Mouse (Mus musculus) adipocyte (in vitro differentiated cells): Measurements from ENCODE around the gene Gm8857.
"Not testable (repeated sequence)": the region's sequence is repeated elsewhere in the genome, so short reads cannot be mapped to it uniquely, and the experiment has no call there.

Experiments
- DNase-seq: peaks from one replicate; pipeline ENCODE4 v3.0.0-alpha.2; 2016; ENCODE audit warnings: low spot score

Gene Gm8857

GRCm38 (mm10) chr5:10947505-10947904, at the start of gene Gm8857, which contains the start of gene Gm8871:
Gm8857 (plus strand) TSS chr5:10947807.
Gm8871 (plus strand) TSS chr5:10947805.
- not testable (repeated sequence) for DNase-seq

GRCm38 (mm10) chr5:10953512-10953911, 5.9 kb downstream of the Gm8857 start:
- DNase-seq = not testable (repeated sequence)

- DNase-seq = not testable (repeated sequence)
Measured at GRCm38 (mm10) chr5:10958057-10958456, 10.4 kb downstream of the Gm8857 start.
